Mouse (Mus musculus): Measurements from ENCODE around the gene Asic2.

DNA sequence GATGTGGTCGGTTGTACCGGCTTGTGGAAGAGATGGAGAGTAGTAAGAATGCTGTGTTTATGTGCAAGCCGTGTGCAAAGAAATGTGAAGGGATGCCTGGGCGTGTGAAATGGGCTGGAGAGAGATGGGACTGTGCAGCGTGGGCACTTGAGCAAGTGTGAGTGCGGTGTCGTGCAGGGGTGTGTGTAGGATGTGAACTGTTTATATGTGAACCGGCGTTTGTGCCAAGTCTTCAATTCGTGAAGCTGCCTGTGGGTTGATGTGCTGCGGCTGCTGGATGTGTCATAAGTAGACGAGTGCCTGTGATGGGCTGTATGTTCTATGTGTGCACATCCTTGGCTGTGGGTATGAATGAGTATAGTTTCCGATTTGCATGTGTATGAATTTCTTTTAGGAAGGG, 814.4 kb downstream of the Asic2 start:
- TF ChIP-seq MYC (IDR thresholded peaks at IDR 0.05; ENCODE audit: low read depth, low read length) (no peak), EP300 (IDR thresholded peaks at IDR 0.05; ENCODE audit: low read depth in 1 of 2, low read length in 2 of 2) (no peak), POLR2AphosphoS5 (IDR thresholded peaks at IDR 0.05; ENCODE audit: borderline replicate concordance, low read depth, low read length) (no peak), ZMIZ1 (IDR thresholded peaks at IDR 0.05; ENCODE audit: low read depth, low read length) (no peak), NRF1 (IDR thresholded peaks at IDR 0.05; ENCODE audit: insufficient read depth, low read depth, low read length, poor library complexity, severe bottlenecking) (no peak), CTCF (IDR thresholded peaks at IDR 0.05 in 2 of 3, conservative IDR thresholded peaks at IDR 0.05 in 1 of 3; ENCODE audit: control insufficient read depth in 1 of 3, insufficient read depth in 1 of 3, low read depth in 2 of 3, low read length in 3 of 3, poor library complexity in 1 of 3, severe bottlenecking in 1 of 3) (no peak), ZC3H11A (IDR thresholded peaks at IDR 0.05; ENCODE audit: low read depth, low read length) (no peak), POLR2A (IDR thresholded peaks at IDR 0.05; ENCODE audit: control insufficient read depth in 1 of 2, insufficient read depth in 1 of 2, low read depth in 1 of 2, low read length in 2 of 2, poor library complexity in 1 of 2) (no peak)
